Mouse (Mus musculus): ENCODE data around the gene Oxct2a. TPM values are rescaled to one million over a fixed set of nuclear protein-coding genes. Genes with fewer than 3 reads are reported as not detected.

Oxct2a gene
- total and polyA plus RNA-seq, 3 experiments: 0.04 TPM; not detected in 2

- peaks cover 0 to 2% of the 10 kb centered on the region in 2 experiments; a peak in 2 of 4 replicates for H3K36me3 ChIP-seq (ENCODE audit: control insufficient read depth in 1 of 2, insufficient read depth in 2 of 2, low read length in 2 of 2)
- H3K9ac ChIP-seq (ENCODE audit: control insufficient read depth, low read depth, low read length, poor library complexity, severe bottlenecking): no peak overlapping the region
- H3K27ac ChIP-seq (ENCODE audit: control insufficient read depth, low read depth, low read length): no peak overlapping the region
- H3K4me1 ChIP-seq (ENCODE audit: control insufficient read depth in 1 of 2, insufficient read depth in 2 of 2, low read length in 2 of 2): 0 out of 4 replicates have a peak, but pooled peaks cover 0 to 8% of the 10 kb centered on the region in 2 experiments
- H3K4me3 ChIP-seq (ENCODE audit: control insufficient read depth in 1 of 2, insufficient read depth in 1 of 2, low read depth in 2 of 2, low read length in 2 of 2): no peak overlapping the region
- H3K79me2 ChIP-seq (ENCODE audit: control insufficient read depth, insufficient read depth, low read length, poor library complexity): no peaks in the 10 kb centered on the region
- H3K27me3 ChIP-seq (ENCODE audit: control insufficient read depth in 1 of 2, insufficient read depth in 2 of 2, low read length in 2 of 2): no peaks in the 10 kb centered on the region
- no peaks in the 10 kb centered on the region for H3K9me3 ChIP-seq (replicated peaks; ENCODE audit: insufficient read depth, low read length)
- TF ChIP-seq NRF1 (IDR thresholded peaks at IDR 0.05; ENCODE audit: insufficient read depth, low read depth, low read length, poor library complexity, severe bottlenecking) (no peak), USF2 (IDR thresholded peaks at IDR 0.05; ENCODE audit: borderline replicate concordance in 1 of 2, insufficient read depth in 1 of 2, low read depth in 1 of 2, low read length in 2 of 2) (no peak), SMC3 (IDR thresholded peaks at IDR 0.05; ENCODE audit: low read depth, low read length) (no peak), NELFE (IDR thresholded peaks at IDR 0.05; ENCODE audit: low read depth, low read length) (no peak), MYB (IDR thresholded peaks at IDR 0.05; ENCODE audit: low read depth, low read length) (no peak), POLR2A (IDR thresholded peaks at IDR 0.05; ENCODE audit: control insufficient read depth in 1 of 2, insufficient read depth in 1 of 2, low read depth in 1 of 2, low read length in 2 of 2, poor library complexity in 1 of 2) (no peak), BHLHE40 (IDR thresholded peaks at IDR 0.05; ENCODE audit: borderline replicate concordance, low read depth, low read length) (no peak), ETS1 (IDR thresholded peaks at IDR 0.05; ENCODE audit: low read depth, low read length) (no peak), HCFC1 (IDR thresholded peaks at IDR 0.05; ENCODE audit: low read depth, low read length) (no peak), SIN3A (IDR thresholded peaks at IDR 0.05; ENCODE audit: low read length) (no peak), RCOR1 (IDR thresholded peaks at IDR 0.05; ENCODE audit: low read depth, low read length) (no peak), CHD1 (IDR thresholded peaks at IDR 0.05; ENCODE audit: low read depth, low read length) (no peak), ZC3H11A (IDR thresholded peaks at IDR 0.05; ENCODE audit: low read depth, low read length) (no peak), JUND (IDR thresholded peaks at IDR 0.05; ENCODE audit: low read depth, low read length) (no peak)
- DNase-seq (ENCODE audit: low read depth, low spot score): no peak
These were observed 15.1 kb downstream of the Oxct2a start for GRCm38 (mm10) chr4:123308292-123308691.

GRCm38 (mm10) chr4:123306999-123307398 lies 16.4 kb downstream of the Oxct2a start:
- Histone ChIP-seq H3K4me3 (ENCODE audit: control insufficient read depth in 1 of 2, insufficient read depth in 1 of 2, low read depth in 2 of 2, low read length in 2 of 2) (no peak overlapping the region), H3K36me3 (ENCODE audit: control insufficient read depth in 1 of 2, insufficient read depth in 2 of 2, low read length in 2 of 2) (peaks cover 0 to 2% of the 10 kb centered on the region in 2 experiments; a peak in 2 of 4 replicates), H3K9me3 (replicated peaks; ENCODE audit: insufficient read depth, low read length) (no peaks in the 10 kb centered on the region), H3K27me3 (ENCODE audit: control insufficient read depth in 1 of 2, insufficient read depth in 2 of 2, low read length in 2 of 2) (no peaks in the 10 kb centered on the region), H3K4me1 (ENCODE audit: control insufficient read depth in 1 of 2, insufficient read depth in 2 of 2, low read length in 2 of 2) (0 out of 4 replicates have a peak, but pooled peaks cover 0 to 4% of the 10 kb centered on the region in 2 experiments), H3K9ac (ENCODE audit: control insufficient read depth, low read depth, low read length, poor library complexity, severe bottlenecking) (no peak overlapping the region), H3K79me2 (ENCODE audit: control insufficient read depth, insufficient read depth, low read length, poor library complexity) (no peaks in the 10 kb centered on the region), H3K27ac (ENCODE audit: control insufficient read depth, low read depth, low read length) (no peak overlapping the region)
- DNase-seq (ENCODE audit: low read depth, low spot score): no peak
- no peak for TF ChIP-seq KAT2A (conservative IDR thresholded peaks at IDR 0.05; ENCODE audit: low read depth, low read length)
- no peak for TF ChIP-seq NELFE (IDR thresholded peaks at IDR 0.05; ENCODE audit: low read depth, low read length)
- TF ChIP-seq EP300 (IDR thresholded peaks at IDR 0.05; ENCODE audit: low read depth in 1 of 2, low read length in 2 of 2): no peak
- TF ChIP-seq ELF1 (IDR thresholded peaks at IDR 0.05; ENCODE audit: low read depth, low read length): no peak
- no peak for TF ChIP-seq MXI1 (IDR thresholded peaks at IDR 0.05; ENCODE audit: low read depth, low read length)
- no peak for TF ChIP-seq TAL1 (IDR thresholded peaks at IDR 0.05; ENCODE audit: low read length)
- TF ChIP-seq MAZ (IDR thresholded peaks at IDR 0.05; ENCODE audit: low read depth, low read length): no peak
- TF ChIP-seq MEF2A (IDR thresholded peaks at IDR 0.05; ENCODE audit: extremely low read depth, insufficient replicate concordance, low read depth, low read length, poor library complexity, severe bottlenecking): no peak
- TF ChIP-seq MYC (IDR thresholded peaks at IDR 0.05; ENCODE audit: low read depth, low read length): no peak
- TF ChIP-seq ZNF384 (IDR thresholded peaks at IDR 0.05; ENCODE audit: low read depth, low read length): no peak
- TF ChIP-seq E2F4 (IDR thresholded peaks at IDR 0.05; ENCODE audit: borderline replicate concordance, low read depth, low read length): no peak
